Mouse (Mus musculus) embryonic facial prominence, embryonic 14.5 days (tissue): Measurements from ENCODE around the gene Itga6. TPM values are rescaled to one million over a fixed set of nuclear protein-coding genes. Genes with fewer than 3 reads are reported as not detected.

Experiments used
- ATAC-seq: fragments of 200-750 bp; cut with Nextera tagmentation; 2 replicates; pipeline ENCODE4 v1.8.0; 2017; ENCODE audit warnings: low read depth, moderate number of reproducible peaks, moderate TSS enrichment
- DNase-seq: peaks from one replicate; pipeline ENCODE4 v3.0.0-alpha.2; 2015; ENCODE audit warnings: low spot score
- H3K27ac ChIP-seq: fragments of 300-500 bp; sonication (generic); replicated peaks from 2 replicates; pipeline ENCODE4 v1.5.1; 2014; ENCODE audit warnings: low read depth, mild to moderate bottlenecking, low read length, moderate library complexity
- H3K27me3 ChIP-seq: fragments of 300-500 bp; sonication (generic); replicated peaks from 2 replicates; pipeline ENCODE4 v1.6.1; 2014; ENCODE audit warnings: low read length; ENCODE audit not compliant: control insufficient read depth, insufficient read depth
- H3K36me3 ChIP-seq: fragments of 300-500 bp; sonication (generic); 2 replicates; pipeline ENCODE4 v1.6.1; 2014; ENCODE audit warnings: low read length, mixed read lengths; ENCODE audit not compliant: control insufficient read depth, insufficient read depth
- H3K4me1 ChIP-seq: fragments of 300-500 bp; sonication (generic); 2 replicates; pipeline ENCODE4 v1.6.1; 2014; ENCODE audit warnings: antibody characterized with exemption, low read length; ENCODE audit not compliant: control insufficient read depth, insufficient read depth
- H3K4me2 ChIP-seq: fragments of 300-500 bp; sonication (generic); 2 replicates; pipeline ENCODE4 v1.6.1; 2014; ENCODE audit warnings: low read depth, mild to moderate bottlenecking, low read length, moderate library complexity, mixed read lengths
- H3K4me3 ChIP-seq: fragments of 300-500 bp; sonication (generic); 2 replicates; pipeline ENCODE4 v1.5.1; 2014; ENCODE audit warnings: low read depth, mild to moderate bottlenecking, low read length
- H3K9ac ChIP-seq: fragments of 300-500 bp; sonication (generic); 2 replicates; pipeline ENCODE4 v1.6.1; 2014; ENCODE audit warnings: low read depth, mild to moderate bottlenecking, low read length, moderate library complexity, mixed read lengths
- H3K9me3 ChIP-seq: fragments of 300-500 bp; sonication (generic); 2 replicates; pipeline ENCODE4 v1.6.1; 2016; ENCODE audit warnings: low read length; ENCODE audit not compliant: control insufficient read depth
- WGBS: fragments of 180-500 bp; shearing (Covaris S2); extraction: QIAGEN DNeasy Blood & Tissue Kit; methylation state at CpG from one replicate; pipeline ENCODE4 v1.1.7; 2014; 5-methylcytosine and 5-hydroxymethylcytosine counted together
- polyA plus RNA-seq: library from polyadenylated mRNA; unstranded; fragments of >200 nt; fragmentation: Nextera tagmentation; extraction: Ambion mirVana; gene quantifications from 2 replicates; pipeline ENCODE4 v1.2.1, GENCODE M21; 2014

Gene Itga6
- polyA plus RNA-seq: 64.5 and 70.4 TPM in 2 replicates

DNA sequence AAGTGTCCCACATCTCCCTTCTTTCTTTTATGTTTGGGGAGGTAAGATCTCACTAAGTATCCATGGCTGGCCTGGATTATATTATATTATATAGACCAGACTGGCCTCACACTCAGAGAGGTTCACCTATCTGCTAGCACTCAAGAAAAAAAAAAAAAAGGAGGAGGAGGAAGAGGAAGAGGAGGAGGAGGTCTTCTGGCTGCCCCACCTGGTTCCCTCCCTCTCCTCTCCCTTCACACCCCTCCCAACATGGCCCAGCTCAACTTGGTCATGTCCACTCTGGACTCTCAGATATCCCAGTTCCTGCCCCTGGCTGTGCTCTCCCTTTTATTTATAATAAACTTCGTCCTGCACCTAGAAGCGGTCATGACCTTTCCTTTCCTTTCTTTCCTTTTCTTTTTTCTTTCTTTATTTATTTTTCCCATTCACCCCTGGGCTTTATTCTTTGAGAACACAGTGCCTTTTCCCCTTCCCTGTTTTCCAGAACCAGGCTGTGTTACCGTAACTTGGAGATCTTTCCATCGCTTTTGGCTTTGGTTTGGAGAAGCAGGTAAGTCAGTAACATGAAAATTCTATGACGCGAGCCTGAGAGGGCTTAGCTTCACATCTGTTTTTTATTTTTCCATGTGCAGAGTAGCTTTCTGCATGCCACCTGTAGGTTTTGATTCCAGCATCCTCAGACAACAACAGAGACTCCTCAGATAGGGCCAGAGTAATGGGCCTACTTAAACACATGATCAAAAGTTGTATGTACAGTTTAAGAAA lies at the start of gene Itga6:
Itga6 (plus strand) TSS at position 7 of the 765 bp plus-strand sequence.
- no peaks in the 10 kb centered on the region for H3K36me3 ChIP-seq
- no peaks in the 10 kb centered on the region for H3K9me3 ChIP-seq
- no peaks in the 10 kb centered on the region for H3K27me3 ChIP-seq
- no peak within 1 kb of the TSS for H3K4me3 ChIP-seq
- H3K27ac ChIP-seq: no peak within 1 kb of the TSS; the same call in 1 of the 2 replicates
- H3K9ac ChIP-seq: no peak within 1 kb of the TSS
- WGBS: 39% methylated on average over 6 of the region's 6 CpGs
- no peak within 1 kb of the TSS for H3K4me2 ChIP-seq
- ATAC-seq (no peak), DNase-seq (no peak)
- peaks cover 8% of the 10 kb centered on the region for H3K4me1 ChIP-seq

DNA sequence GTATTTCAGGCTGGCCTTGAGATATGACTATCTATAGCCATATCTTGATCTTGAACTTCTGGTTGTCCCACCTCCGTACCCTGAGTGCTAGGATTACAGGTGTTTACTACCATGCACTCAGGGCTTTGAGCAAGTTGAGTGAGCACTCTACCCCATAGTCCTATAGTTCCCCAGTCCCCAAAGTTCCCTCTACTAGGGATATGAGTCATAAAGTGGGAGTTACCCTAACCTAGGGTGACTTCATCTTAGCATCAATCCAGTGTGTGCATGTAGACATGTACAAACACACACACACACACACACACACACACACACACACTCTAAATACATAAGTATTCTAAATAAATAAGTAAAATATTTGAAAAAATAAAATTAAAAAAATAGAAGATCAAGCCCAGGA lies 48.6 kb upstream of the Itga6 start:
- Histone ChIP-seq H3K9ac (no peak overlapping the region), H3K9me3 (peaks cover 6% of the 10 kb centered on the region; the same call in 1 of the 2 replicates), H3K36me3 (no peaks in the 10 kb centered on the region), H3K27me3 (no peaks in the 10 kb centered on the region), H3K4me3 (no peak overlapping the region), H3K4me1 (peaks cover 8% of the 10 kb centered on the region; the same call in 1 of the 2 replicates), H3K4me2 (no peak overlapping the region), H3K27ac (no peak overlapping the region)
- DNase-seq (no peak), ATAC-seq (no peak)
- WGBS: 100% methylated on average over 1 of the region's 1 CpGs

DNA sequence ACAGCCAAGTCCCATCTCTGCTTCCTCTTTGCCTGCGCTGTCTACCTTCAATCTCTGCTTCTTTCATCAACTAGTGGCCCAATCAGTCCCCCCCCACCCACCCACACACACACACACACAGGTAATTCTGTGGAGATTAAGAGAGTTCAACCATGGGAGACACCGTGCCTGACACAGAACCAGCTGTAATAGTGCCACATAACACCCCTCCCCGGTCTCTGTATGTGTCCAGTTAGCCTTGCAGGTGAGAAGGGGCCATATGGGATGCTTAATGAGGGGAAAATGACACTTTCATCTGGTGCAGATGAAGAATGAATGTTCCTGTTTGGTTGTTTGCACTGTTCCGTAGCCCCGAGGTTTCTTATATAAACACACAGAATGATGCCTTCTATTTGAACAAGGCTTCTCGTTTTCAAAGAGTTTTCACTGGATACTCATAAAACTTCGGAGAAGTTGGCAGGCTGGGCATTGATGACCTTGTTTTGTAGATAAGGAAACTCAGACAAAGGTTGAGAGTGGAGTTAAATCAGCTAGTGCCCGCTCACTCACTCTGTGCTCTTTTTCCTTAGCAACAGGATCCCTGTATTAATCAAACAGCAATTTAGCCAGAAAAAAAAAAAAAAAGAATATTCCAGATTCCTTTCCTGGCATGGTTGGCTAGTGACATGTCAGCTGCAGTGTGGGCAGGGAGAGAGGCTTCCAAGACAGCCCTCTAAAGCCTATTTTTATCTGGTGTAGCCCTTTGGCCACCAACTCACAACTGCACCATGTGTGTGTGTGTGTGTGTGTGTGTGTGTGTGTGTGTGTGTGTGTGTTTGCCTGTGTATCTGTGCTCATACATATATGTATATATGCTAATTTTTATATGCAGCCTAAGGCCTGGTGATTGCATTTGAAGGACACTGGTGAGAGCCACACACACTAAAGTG lies 47.7 kb upstream of the Itga6 start:
- ATAC-seq (no peak), DNase-seq (no peak)
- Histone ChIP-seq H3K4me3 (no peak overlapping the region), H3K27me3 (no peaks in the 10 kb centered on the region), H3K4me2 (no peak overlapping the region), H3K4me1 (peaks cover 8% of the 10 kb centered on the region; the same call in 1 of the 2 replicates), H3K9ac (no peak overlapping the region), H3K27ac (no peak overlapping the region), H3K9me3 (peaks cover 6% of the 10 kb centered on the region; the same call in 1 of the 2 replicates), H3K36me3 (no peaks in the 10 kb centered on the region)
- 51% methylated on average over 8 of the region's 8 CpGs for WGBS

DNA sequence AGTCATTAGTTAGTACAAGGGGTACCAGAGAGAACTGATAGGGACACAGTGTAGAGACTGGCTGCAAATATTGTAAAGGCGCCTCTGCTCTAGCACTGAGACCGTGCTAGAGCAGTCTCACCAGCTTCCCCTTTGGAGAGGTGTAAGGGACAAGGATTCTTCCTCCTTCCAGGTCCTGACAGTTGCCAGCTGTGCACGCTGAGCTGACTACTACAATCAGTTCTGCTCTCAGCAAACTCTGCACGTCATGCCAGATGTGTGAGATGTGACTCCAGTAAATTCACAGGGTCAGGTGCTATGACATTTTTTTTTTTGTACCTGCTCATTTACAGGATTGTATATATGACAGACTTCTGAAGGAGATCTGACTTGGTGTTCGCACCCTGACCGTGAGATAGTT lies 47.0 kb upstream of the Itga6 start:
- Histone ChIP-seq H3K27ac (no peak overlapping the region), H3K9ac (no peak overlapping the region), H3K4me3 (no peak overlapping the region), H3K4me2 (no peak overlapping the region), H3K9me3 (peaks cover 6% of the 10 kb centered on the region; the same call in 1 of the 2 replicates), H3K27me3 (no peaks in the 10 kb centered on the region), H3K36me3 (no peaks in the 10 kb centered on the region), H3K4me1 (peaks cover 8% of the 10 kb centered on the region; the same call in 1 of the 2 replicates)
- ATAC-seq (no peak), DNase-seq (no peak)
- WGBS: 65% methylated on average over 6 of the region's 6 CpGs

DNA sequence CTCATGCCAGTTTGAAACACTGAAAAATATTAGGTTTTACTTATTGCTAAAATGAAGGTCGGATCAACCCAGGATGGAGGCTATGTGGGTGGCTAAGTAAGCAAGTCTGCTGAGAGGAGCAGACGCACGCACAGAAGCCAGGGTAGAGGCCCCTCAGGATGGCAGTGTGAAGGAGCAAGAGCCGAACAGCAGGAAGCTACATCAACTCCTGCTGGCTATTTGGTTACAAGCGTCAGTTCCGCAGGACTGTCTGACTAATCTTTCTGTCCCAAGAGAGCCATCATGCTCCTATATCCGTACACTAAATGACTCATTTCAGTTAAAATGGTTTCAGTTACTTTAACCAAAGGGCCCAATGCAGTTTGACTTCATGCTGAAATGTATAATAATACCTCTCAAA lies 46.5 kb upstream of the Itga6 start:
- 23% methylated on average over 7 of the region's 7 CpGs for WGBS
- H3K4me1 ChIP-seq: peaks cover 8% of the 10 kb centered on the region; the same call in 1 of the 2 replicates
- H3K27ac ChIP-seq: no peak overlapping the region
- H3K9me3 ChIP-seq: peaks cover 6% of the 10 kb centered on the region; the same call in 1 of the 2 replicates
- no peak overlapping the region for H3K4me3 ChIP-seq
- H3K27me3 ChIP-seq: no peaks in the 10 kb centered on the region
- DNase-seq (peak; percentile 53), ATAC-seq (peak; percentile 44; the same call in 1 of the 2 replicates)
- no peak overlapping the region for H3K9ac ChIP-seq
- no peak overlapping the region for H3K4me2 ChIP-seq
- H3K36me3 ChIP-seq: no peaks in the 10 kb centered on the region

DNA sequence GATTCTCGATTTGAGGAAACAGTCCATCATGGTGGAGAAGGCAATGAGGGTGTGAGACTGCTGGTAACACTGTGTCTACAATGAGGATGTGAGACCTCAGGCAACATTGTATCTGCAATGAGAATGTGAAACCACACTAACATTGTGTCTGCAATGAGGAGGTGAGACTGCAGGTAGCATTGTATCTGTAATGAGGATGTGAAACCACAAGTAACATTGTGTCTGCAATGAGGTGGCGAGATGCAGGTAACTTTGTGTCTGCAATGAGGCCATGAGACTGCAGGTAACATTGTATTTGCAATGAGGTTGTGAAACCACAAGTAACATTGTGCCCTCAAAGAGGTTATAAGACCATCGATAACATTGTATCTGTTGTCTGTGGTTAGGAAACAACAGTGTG lies 44.1 kb upstream of the Itga6 start:
- WGBS: 97% methylated on average over 3 of the region's 3 CpGs
- Histone ChIP-seq H3K27me3 (no peaks in the 10 kb centered on the region), H3K36me3 (no peaks in the 10 kb centered on the region), H3K4me3 (no peak overlapping the region), H3K9me3 (peaks cover 6% of the 10 kb centered on the region; the same call in 1 of the 2 replicates), H3K9ac (no peak overlapping the region), H3K27ac (no peak overlapping the region), H3K4me1 (peaks cover 8% of the 10 kb centered on the region; the same call in 1 of the 2 replicates), H3K4me2 (no peak overlapping the region)
- DNase-seq (no peak), ATAC-seq (no peak)

DNA sequence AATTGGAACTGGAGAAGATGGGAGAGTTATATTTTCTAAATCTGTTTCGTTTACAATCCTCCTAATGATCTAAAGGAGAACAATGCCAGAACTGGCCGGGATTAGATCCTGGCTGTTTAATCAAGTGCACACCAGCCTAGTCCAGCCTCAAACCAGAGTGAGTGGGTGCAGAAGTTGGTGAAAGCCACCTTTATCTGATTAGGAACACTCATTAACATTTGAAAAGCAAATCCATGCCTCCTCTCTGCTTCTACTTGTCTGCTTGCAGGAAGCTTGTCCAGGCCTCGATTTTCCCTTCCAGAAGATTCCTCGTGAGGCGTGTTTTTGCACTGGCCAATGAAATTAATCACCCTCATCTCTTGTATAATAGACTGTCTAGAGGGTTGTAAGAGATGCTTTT lies 41.1 kb upstream of the Itga6 start:
- H3K27me3 ChIP-seq: no peaks in the 10 kb centered on the region
- H3K36me3 ChIP-seq: no peaks in the 10 kb centered on the region
- no peak overlapping the region for H3K9ac ChIP-seq
- no peak overlapping the region for H3K4me3 ChIP-seq
- peaks cover 6% of the 10 kb centered on the region; the same call in 1 of the 2 replicates for H3K9me3 ChIP-seq
- H3K4me2 ChIP-seq: no peak overlapping the region
- H3K4me1 ChIP-seq: no peaks in the 10 kb centered on the region
- 47% methylated on average over 5 of the region's 5 CpGs for WGBS
- ATAC-seq (no peak), DNase-seq (no peak)
- no peak overlapping the region for H3K27ac ChIP-seq

DNA sequence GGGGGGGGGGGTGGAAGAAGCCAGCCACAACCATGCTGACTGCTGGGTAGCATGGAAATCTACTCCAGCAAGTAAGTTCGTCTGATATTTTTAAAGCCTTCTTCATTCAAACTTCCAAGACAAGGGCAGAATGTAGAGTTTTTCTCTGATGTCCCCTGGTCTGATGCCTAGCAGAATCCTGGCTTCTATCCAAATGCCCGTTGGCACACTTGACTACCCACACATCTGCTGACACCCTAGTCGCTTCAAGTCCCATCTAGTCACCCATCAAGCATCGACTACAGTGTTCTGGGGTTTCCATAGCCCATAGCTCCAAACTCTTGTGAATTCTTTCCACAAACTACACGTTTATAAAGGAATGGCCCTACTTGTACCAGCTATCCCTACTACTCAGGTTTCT lies 36.5 kb upstream of the Itga6 start:
- DNase-seq (no peak), ATAC-seq (no peak)
- no peak overlapping the region for H3K9ac ChIP-seq
- no peaks in the 10 kb centered on the region for H3K9me3 ChIP-seq
- no peak overlapping the region for H3K4me2 ChIP-seq
- H3K4me3 ChIP-seq: no peak overlapping the region
- H3K36me3 ChIP-seq: no peaks in the 10 kb centered on the region
- no peaks in the 10 kb centered on the region for H3K4me1 ChIP-seq
- WGBS: 79% methylated on average over 5 of the region's 5 CpGs
- H3K27ac ChIP-seq: no peak overlapping the region
- no peaks in the 10 kb centered on the region for H3K27me3 ChIP-seq
